Mouse (Mus musculus) brain, adult 2 months (tissue): ENCODE measurements around the gene Ift22.
"Not testable (repeated sequence)": the region's sequence is repeated elsewhere in the genome, so short reads cannot be mapped to it uniquely, and the experiment has no call there.

ENCODE experiments used
- DNase-seq: peaks from one replicate; pipeline ENCODE4 v3.0.0; 2011; ENCODE audit warnings: low read depth, low spot score

Ift22 gene

DNA sequence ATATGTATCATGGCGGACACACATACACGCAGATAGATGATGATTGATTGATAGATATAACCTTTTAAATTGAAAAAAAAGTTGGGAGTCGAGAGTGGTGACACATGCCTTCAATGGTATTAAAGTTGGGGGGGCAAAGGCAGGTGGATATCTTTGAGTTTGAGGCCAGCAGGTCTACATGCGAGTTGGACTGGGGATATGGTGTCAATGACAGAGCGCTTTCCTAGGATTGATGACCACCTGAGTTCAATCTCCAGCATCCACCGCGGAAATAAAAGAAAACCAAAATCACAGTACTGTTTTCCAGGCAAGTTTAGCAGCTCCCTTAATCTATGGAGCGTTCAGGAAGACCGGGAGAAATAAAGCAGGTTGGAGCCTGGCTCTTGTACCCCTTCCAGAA, 363 bp upstream of the Ift22 start:
- no peak for DNase-seq

DNA sequence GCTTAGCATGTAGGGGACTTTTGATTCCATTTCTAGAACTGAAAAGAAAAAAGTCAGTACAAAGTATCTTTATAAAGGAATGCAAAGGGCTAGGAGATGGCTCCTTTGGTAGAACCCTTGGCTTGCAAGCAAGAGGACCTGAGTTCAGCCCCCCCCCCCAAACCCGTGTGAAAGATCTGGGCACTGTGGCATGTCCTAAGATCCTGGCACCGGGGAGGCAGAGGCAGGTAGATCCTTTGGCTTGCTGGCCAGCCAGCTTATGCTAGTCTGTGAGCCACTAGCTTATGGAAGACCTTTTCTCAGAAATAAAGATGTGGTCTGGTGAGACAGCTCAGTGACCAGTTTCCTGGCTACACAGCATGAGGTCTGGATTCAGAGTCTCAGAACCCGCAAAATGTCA, 6.2 kb downstream of the Ift22 start:
- DNase-seq = no peak

DNA sequence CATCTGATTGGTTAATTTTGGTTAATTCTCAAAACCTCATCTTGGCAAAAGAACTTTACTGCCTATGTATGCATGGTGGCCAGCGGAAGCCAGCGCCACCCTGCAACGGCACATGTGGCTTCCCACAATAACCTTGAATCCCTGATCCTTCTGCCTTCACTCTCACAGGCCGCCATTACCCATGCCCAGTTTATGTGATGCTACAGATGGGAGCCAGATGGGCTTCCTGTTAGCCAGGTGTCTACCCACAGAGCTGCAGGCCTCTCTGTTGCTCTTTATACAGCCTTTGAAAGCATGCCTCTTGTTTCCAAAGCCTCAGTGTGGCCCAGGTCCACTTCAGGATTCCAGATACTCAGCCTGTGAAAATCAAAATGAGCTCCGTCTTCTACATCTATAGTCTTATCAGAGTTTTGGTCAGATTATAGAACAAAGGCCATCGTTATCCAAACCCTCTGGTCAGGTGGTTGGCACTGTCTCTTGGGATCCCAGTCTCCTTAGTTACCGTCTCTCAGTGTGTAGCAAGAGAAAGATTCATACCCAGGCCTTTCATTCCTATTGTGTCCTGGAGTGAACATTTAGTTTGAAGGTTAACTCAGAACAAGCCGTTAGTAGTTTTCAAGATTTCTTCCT, 9.8 kb downstream of the Ift22 start:
- no peak for DNase-seq

DNA sequence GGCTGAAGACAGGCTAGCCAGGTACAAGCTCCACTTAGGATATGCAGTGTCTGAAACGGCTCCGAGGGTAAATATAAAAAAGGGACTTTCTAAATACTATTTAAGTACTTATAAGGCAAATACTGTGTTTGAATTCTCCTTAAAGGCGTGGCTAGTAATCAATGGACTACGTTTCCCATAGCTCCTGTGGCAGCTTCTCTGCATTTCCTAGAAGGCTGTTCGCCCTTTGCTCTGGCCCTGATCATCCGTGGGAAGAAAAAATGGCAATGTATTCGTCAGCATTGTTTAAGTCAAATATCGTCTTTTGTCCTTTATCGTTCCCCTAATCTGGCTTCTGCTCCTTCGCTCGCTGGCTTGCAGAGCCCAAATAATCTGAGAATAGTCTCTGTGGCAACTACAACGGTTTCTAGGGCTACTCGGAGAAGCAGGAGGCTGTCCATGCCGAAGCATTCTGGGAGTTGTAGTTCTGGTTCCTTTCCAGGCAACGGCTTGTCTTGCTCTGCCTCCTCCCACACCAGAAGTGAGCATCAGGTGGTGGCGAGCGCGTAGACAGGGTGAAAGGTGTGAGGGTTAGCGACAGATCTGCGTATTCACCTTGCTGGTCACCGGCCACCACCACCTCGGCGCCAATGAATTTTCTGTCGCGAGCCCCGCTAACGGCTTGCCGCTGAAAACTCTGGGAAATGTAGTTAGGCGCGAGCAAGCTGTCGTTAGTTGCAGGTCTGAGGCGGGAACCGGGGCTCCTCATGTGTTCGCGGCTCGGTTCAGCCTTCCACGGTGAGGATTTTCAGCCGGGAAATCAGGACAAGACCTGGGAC, 10.9 kb downstream of the Ift22 start:
- peak; percentile 97 for DNase-seq

DNA sequence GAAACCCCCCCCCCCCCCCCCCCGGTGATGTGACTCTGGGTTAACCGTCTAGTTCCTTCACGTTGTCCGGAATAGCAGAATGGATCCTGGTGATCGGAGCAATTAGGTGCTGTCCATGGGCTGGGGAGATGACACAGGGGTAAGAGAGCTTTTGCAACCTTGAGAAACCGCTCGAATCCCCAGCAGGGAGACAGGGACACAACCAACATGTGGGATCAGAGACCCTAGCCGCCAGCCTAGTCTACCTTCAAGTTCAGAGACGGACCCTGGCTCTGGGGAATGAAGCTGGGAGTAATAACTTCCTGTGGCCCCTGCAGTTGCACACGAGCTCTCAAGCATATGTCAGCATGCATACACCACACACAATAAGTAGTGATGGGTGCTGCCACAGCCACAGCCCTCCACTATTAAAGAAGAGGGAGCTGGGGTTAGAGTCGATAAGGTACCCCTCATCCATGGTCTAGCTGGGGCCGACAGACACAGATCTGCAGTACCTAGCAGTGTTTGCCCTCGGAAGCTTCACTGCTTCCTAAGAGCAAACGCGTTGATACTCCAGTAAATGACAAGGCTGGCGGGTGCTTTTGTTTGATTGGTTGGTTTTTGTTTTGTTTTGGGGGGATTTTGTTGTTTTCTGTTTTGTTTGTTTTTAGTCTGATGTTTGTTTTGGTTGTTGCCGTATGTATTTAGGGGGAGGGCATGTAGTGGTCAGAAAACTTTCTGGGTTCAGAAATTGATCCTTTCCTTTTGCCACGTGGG, 11.8 kb downstream of the Ift22 start:
- DNase-seq = no peak

DNA sequence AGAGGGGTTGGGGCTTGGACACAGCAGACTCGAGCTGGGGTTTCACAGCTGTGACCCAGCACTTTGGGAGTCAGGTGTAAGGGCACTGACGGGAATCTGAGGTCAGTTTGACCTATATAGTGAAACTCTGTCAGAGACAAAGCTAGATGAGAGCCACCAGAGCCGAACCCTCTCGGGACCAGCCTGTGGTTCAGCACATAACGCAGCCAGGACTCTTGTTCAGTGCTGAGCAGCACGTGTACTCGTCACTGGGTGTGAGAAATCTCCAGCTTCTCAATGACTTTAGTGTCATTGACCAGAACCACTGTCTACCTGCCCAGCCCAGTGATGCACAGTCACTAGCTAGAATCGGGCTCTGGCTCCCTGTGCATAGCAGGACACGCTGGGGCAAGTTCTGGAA, 14.9 kb downstream of the Ift22 start:
- no peak for DNase-seq

DNA sequence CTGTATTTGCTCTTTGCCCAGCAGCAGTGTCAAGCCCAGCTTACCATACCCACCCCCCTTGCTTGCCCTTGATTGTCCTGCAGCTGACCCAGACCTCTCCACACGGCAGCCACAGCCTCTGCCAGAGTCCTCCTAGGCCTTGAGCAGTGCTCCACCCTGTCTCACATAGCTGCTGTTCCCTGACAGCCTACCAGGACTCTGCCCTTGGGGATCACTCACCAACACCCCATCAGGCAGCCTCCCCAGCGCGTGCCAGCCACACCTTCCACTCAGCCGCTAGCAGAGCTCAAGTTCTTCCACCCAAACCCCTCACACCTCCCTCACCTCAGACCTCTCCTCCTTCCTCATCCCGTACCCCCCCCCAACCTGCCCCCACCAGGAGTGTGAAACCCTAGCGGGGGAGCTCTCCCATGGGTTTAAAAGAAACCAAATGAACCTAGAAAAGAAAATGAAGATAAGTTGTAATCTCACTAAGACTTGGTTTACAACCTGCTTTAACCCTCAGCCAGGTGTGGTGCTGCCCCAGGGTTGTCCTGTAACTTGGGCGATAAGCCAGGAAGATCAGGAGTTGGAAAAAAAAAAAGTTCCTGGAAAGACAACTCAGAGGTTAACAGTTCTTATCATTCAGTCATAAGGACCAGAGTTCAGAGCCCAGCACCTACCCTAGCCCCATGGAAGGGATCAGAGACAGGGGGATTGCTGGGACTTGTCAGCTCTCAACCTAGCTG, 16.0 kb downstream of the Ift22 start:
- DNase-seq = no peak

DNA sequence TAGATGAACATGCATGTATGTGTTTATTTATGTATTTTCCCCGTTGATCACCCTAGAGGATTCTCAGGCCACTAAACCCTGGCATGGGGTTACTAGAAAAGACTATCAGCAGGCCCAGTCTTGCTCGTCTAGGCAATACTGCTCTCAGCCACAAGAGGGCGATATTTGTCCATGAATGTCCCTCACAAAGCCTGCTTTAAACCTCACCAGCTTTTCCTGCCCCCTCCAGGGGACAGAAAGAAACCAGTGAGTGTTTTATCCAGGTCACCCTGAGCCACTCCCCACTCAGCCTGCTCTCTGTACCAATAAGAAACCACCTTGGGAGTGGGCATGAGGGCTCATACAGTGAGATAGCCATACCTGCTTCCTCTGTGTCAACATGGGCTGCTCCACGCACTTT, 21.1 kb downstream of the Ift22 start:
- DNase-seq = peak; percentile 94

DNA sequence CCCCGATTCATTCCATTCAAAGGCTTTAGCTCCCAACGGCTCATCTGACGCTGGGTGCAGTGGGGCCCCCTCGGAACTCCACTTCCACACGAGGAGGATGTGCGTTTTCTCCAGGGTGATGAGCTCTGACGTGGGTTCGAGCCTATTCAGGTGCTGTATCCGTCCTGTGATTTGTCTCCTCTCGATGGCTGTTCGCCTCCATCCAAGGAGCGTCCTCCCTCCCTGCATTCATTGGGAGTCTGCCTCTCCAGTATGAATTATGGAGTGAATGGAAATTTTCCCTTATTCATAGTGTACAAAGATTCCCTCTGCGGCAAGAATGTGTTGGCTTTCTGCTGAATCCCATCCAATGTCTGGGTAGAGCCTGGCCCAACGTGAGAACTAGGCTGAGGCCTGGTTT, 23.9 kb downstream of the Ift22 start:
- DNase-seq = peak; percentile 47

DNA sequence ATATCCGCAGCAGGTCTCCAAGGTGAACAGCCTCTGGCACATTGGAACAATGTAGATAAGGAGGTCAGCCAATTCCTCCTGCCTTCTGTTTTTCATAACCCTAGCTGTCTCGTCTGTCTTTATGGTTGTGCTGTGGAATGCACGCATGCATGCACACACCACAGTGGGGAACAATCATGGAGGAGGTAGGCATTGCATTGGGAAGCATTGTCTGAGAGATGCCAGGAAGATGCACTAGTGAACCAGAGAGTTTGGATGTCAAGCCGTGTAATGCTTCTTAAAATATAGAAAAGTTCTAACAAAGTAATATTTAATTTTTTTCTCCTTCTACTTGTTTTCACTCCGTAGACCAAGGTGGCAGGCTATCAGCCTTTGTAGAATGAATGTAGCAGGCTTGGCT, 25.0 kb downstream of the Ift22 start:
- no peak for DNase-seq

DNA sequence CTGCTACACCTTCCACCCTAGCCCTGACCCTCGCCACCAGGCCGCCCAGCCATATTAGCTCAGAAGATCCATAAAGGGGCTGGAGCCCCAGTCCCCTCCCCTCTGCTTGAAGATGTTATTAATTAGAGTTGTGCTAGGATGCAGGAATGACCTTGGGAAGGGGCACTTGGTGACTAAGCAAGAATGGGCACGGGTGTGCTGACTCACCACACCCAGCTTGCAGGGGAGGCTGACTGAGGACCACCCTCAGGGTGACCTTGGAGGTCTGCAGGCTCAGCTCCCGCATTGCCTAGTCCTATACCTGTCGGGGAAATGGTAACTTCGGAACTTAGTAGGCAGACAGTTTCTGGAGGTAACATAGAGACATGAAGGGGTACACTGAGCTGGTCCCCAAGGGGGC, 26.0 kb downstream of the Ift22 start:
- no peak for DNase-seq

DNA sequence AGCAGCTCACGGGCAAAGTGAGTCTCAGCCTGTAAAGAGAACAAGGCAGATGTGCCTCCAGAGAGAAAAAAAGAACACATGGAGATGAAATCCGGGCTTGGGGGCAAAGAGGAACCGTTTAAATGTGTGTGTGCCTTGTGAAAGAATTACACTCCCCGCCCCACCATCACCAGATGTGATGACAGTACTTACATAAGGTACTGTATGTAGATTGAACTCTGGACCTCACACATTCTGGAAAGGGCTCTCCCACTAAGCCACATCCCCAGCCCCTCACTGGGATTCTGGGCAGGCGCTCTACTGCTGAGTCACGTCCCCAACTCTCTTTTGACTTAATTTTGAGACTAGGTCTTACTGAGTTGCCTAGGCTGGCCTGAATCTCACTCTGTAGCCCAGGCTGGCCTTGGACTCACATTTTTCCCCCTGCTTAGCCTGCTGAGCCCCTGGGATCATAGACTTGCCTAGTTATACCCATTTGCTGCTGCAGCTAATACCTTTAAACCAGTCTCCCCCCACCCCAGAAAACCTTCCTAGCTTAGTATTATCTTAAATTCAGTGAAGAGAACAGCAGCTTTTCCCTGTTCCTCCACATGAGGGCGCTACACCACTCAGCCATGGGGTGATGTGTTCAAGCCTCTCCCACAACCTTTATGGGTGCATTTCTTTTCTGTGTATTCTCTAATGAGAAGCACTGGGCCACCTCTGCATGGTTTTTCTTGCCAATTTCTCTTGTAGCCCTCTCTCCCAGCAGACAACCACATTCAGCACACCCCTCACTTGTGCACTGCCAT, 28.1 kb downstream of the Ift22 start:
- DNase-seq = no peak

DNA sequence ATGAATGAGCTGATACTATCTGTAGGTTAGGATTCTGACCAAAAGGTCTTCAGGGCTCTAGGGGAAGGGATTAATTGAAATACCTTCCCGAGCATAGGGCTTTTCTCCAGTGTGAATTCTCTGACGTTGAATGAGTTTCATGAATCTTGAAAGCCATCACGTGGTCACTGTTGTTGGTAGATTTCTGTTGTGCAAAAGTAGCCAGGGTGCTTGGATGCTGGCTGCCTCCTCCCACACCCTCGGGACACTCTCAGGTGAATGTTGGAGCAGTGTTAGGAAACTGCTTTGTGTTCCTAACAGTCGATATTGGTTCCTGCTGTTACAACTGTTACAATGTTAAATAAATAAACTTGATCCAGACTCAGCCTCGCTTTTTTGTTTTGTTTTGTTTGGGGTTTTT, 28.8 kb downstream of the Ift22 start:
- DNase-seq = no peak

DNA sequence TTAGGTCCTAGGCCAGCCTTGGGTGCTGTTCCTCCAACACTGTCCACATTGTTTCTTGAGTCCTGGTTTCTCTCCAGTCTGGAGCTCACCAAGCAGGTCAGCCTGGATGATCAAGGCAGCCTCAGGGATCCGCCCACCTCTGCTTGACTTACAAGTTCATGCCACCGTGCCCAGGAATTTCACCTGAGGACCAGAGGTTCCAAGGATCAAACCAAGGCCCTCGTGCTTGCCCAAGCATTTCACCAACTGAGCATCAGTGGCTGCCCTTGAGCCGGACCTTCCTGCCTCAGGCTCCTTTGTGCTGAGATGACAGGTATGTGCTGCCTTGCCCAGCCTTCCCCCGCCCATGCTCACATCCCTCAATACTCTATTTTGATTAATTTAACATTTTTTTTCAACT, 29.7 kb downstream of the Ift22 start:
- no peak for DNase-seq

DNA sequence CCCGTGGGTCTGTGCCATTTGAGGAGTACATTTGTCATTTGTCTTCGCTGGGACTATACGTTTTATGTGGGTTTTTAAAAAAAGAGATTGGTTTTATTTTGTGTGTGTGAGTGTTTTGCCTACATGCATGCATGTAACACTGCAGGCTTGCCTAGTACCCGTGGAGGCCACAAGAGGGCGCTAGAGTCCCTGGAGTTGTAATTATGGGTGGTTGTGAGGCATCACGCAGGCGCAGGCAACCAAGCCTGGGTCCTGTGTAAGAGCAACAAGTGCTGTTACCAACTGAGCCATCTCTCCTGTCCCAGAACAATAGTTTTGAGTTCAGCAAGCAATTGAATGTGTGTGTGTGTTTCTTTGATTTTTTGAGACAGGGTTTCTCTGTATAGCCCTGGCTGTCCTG, 31.3 kb downstream of the Ift22 start:
- no peak for DNase-seq

DNA sequence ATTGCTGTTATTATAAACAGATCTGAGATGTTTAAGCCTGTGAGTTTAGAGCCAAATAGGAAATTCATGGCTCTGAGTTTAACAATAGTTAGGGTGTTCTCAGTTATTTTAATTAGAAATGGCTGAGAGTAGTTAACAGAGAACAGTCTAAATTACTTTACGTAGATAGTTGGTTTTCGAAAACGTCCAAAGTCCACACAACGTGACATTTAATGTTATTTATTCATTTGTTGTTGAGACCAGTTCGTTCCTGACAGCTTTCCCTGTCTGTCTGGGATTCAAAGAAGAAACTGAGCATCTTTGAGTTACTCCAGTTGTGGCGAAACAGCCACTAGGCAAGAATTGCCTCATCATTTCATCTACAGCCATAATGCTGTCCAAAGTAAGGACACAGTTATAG, 32.1 kb downstream of the Ift22 start:
- not testable (repeated sequence) for DNase-seq

DNA sequence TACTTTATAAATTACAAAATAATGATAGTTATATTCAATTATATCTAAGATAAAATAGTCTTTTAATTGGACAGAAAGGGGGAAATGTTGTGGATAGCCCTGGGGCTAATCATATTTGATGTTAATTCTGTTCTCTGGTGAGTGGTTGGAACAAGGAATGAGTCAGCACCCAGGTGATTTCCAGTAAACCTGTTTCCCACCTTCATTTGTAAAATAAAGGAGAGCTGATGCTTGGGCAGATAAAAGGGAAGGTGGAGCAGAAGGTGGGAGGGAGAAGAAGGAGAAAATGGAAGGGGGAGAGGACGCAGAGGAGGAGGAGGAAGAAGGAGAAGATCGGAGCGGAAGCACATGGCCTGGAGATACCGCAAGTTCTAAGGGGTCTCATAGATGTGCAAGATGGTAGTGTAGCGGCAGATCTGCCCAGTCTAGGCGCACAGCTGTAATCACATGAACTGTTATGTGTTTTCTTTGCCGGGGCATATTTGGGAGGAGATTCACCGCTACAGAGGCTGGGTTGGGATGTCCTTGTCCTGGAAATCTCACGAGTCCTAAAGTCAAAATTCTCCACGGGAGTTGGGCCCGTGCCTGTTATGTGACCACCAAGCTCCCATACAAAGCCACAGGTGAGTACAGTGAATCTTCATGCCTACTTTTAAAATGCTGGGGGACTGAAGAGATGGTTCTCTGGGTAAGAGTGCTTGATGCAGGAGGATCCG, 33.1 kb downstream of the Ift22 start:
- no peak for DNase-seq

DNA sequence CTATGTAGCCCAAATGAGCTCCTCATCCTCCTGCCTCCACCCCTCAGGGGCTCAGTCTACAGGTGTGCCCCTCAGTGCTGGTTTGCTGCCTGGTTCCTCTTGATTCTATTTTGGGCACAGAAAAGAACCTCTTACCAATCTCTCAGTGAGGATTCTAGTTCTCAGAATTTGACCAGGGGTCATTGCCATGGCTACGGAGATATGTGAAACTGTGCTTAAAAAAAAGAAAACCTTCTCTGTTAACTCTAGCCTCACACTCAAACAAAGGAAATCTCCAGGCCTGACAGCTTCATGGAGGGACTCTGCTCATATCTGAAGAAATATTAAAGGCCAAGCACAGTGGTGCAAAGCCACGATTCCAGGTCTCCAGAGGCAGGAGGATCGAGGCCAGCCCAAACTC, 34.8 kb downstream of the Ift22 start:
- no peak for DNase-seq

DNA sequence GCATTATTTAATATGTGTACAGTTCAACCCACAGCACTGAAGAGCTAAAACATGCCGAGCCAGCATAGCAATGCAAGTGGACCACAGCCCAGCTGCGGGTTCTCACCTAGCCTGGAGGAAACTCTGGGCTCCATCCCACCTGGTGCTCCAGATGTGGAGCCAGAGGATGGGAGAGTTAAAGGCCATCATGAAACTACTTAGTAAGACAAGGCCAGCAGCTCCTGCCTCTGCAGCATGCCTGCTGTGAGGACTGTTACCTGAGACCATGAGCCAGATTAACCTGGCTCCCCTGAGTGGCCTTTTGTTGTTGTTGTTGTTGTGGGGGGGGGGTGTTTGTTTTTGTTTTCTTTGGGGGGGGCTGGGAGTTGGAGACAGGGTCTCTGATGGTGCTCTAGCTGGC, 35.4 kb downstream of the Ift22 start:
- DNase-seq = no peak

DNA sequence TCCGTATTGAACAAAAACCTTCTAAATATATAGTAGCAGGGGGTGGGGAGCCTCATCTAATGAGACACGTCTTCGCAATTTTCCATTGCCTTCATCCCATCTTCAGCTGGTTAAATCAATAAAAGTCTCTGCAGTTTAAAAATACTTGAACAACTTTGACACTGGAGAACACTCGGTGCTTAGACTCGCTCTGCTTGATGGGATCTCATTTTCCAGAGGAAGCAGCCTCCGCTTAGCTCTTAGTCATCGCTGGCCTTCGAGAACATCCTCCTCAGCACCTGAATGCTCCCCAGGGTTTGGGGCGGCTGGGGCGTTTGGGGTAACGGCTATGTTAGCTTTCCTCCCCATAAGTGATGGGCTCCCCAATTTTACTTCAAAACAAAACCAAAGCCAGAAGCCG, 37.1 kb downstream of the Ift22 start:
- peak; percentile 78 for DNase-seq

DNA sequence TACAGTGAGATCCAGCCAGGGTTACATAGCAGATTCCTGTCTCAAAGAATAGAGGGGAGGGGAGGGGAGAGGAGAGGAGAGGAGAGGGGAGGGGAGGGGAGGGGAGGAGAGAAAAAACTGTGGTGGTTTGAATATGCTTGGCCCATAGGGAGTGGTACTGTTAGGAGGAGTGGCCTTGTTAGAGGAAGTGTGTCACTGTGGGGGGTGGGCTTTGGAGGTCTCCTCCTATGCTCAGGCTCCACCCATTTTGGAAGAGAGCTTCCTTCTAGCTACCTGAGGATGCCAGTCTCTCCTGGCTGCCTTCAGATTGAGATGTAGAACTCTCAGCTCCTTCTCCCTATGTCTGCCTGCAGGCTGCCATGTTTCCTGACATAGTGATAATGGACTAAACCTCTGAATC, 39.9 kb downstream of the Ift22 start:
- no peak for DNase-seq
